Mouse (Mus musculus): ENCODE data around the gene Adam22. TPM values are rescaled to one million over a fixed set of nuclear protein-coding genes. Genes with fewer than 3 reads are reported as not detected.

Adam22 gene
- 3.2 and 3.6 TPM in 2 replicates for polyA plus RNA-seq (2012; rRNA removed)

DNA sequence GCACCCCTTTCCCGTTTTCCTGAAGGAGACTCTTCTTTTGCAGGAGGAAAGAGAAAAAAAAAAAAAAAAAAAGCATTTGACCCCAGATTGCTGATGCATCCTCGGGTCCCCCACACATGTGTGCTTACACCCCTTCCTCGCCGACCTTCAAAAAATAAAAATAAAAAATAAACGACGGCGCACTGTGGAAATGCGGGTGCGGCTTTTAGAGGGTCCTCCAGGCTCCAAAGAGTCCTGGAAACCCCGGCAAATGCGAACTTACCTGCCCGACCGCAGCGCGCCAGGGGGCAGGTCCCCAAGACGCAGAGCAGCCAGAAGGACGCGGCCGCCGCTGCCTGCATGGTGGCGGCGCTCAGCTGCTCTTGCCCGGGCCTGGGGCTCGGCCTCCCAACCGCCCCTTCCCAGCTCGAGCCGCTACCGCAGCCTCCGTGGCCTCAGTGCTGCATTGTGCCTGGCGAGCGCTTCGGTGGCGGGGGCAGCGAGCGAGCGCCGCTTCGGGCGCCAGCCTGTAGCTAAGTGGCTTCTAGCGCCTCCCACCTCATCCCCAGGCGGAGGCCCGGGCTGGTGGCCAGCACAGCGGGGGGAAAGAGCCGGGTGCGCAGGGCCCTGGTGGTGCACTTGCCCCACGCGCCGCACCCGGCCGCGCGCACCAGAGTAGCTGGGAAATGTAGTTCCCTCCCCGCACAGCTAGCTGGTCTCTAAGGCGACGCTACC lies at the start of gene Adam22:
Adam22 (minus strand) TSS at position 547 of the 714 bp plus-strand sequence.
- Histone ChIP-seq H3K4me1 (ENCODE audit: control insufficient read depth, insufficient read depth, low read length) (peaks cover 13% of the 10 kb centered on the region), H3K27me3 (ENCODE audit: control insufficient read depth, insufficient read depth, low read length) (no peaks in the 10 kb centered on the region), H3K27ac (ENCODE audit: control insufficient read depth, insufficient read depth, low read depth, low read length) (no peak within 1 kb of the TSS), H3K36me3 (ENCODE audit: control insufficient read depth, insufficient read depth, low read length) (no peaks in the 10 kb centered on the region), H3K4me3 (ENCODE audit: control insufficient read depth, low read depth, low read length) (peak within 1 kb of the TSS; percentile 58)
- no peak for TF ChIP-seq POLR2A (IDR thresholded peaks at IDR 0.05; ENCODE audit: control insufficient read depth, low read depth, low read length)
- TF ChIP-seq CTCF (IDR thresholded peaks at IDR 0.05; ENCODE audit: control insufficient read depth, insufficient read depth, insufficient replicate concordance, low read depth, low read length): no peak

DNA sequence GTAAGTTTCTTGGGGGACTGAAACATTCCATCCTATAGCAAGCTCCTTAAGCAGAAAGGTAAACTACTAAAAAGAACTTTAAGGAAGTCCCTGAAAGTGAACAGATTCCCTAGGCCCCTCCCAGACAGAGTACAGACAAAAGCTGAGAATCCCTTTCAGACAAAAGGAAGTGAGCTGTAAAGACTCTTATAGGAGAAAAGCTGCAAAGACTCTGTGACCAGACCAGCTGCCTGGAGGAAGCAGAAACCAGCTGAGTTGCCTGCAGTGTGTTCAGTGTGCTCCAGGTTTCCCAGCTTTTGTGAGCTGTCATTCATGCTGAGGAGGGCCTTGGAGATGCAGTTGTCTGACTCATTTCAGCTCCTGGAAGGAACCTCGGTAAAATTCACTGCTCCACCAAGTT lies 49.5 kb upstream of the Adam22 start:
- Histone ChIP-seq H3K4me1 (ENCODE audit: control insufficient read depth, insufficient read depth, low read length) (no peaks in the 10 kb centered on the region; the same call in 1 of the 2 replicates), H3K27me3 (ENCODE audit: control insufficient read depth, insufficient read depth, low read length) (no peaks in the 10 kb centered on the region), H3K4me3 (ENCODE audit: control insufficient read depth, low read depth, low read length) (no peak overlapping the region), H3K27ac (ENCODE audit: control insufficient read depth, insufficient read depth, low read depth, low read length) (no peak overlapping the region), H3K36me3 (ENCODE audit: control insufficient read depth, insufficient read depth, low read length) (no peaks in the 10 kb centered on the region)
- TF ChIP-seq POLR2A (IDR thresholded peaks at IDR 0.05; ENCODE audit: control insufficient read depth, low read depth, low read length) (no peak), CTCF (IDR thresholded peaks at IDR 0.05; ENCODE audit: control insufficient read depth, insufficient read depth, insufficient replicate concordance, low read depth, low read length) (no peak)

DNA sequence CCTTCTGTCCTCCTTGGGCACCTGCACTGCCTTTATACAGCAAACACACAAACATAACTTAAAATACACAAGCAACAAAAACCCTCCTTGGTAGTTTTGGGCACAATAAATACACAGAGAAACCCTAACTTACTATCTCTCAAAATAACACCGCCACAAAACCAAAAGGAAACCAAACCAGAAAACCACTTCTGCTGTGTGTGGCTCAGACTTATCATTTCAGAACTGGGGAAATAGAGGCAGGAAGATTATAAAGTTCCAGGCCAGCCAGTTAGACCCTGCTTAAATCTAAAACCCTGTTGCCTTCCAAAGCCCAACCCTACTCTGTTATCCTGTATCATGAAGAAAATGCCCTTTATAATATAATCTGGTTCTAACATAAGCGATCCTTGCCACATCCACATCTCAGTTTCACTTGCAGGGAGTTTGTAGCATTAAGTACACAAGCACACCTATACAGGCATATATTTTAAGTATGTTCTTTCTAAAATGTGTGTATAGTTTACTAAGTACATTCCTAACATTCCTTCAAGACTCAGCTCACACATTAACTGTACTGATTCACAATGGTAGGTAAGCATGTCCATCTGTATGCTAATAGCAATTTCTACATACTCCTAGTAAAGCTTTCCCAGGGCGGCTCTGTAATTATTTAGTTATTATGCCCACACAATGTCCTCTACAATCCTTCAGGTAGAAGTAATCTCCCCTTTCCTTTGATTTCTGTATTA lies 48.9 kb upstream of the Adam22 start:
- Histone ChIP-seq H3K4me1 (ENCODE audit: control insufficient read depth, insufficient read depth, low read length) (no peaks in the 10 kb centered on the region), H3K27me3 (ENCODE audit: control insufficient read depth, insufficient read depth, low read length) (no peaks in the 10 kb centered on the region), H3K4me3 (ENCODE audit: control insufficient read depth, low read depth, low read length) (no peak overlapping the region), H3K27ac (ENCODE audit: control insufficient read depth, insufficient read depth, low read depth, low read length) (no peak overlapping the region), H3K36me3 (ENCODE audit: control insufficient read depth, insufficient read depth, low read length) (no peaks in the 10 kb centered on the region)
- TF ChIP-seq POLR2A (IDR thresholded peaks at IDR 0.05; ENCODE audit: control insufficient read depth, low read depth, low read length): no peak

DNA sequence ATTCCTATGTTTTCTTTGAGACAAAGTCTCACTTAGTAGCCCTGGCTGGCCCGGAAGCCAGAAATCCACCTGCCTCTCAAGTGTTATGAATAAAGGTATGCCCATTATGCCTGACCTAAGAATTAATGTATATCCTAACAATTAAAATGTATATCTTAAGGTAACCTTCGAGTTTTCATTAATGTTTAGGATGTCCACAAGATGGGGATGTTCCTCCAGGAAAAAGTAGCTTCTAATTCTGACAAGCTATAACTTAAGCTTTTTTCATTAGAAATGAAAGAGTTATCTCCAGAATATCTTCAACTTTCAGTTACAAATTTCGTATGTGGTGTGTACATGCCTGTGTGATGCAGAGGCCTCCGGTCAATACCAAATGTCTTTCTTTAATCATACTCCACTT lies 40.8 kb upstream of the Adam22 start:
- Histone ChIP-seq H3K4me1 (ENCODE audit: control insufficient read depth, insufficient read depth, low read length) (no peaks in the 10 kb centered on the region), H3K27me3 (ENCODE audit: control insufficient read depth, insufficient read depth, low read length) (no peaks in the 10 kb centered on the region), H3K4me3 (ENCODE audit: control insufficient read depth, low read depth, low read length) (no peak overlapping the region), H3K27ac (ENCODE audit: control insufficient read depth, insufficient read depth, low read depth, low read length) (no peak overlapping the region), H3K36me3 (ENCODE audit: control insufficient read depth, insufficient read depth, low read length) (peaks cover 2% of the 10 kb centered on the region)
- TF ChIP-seq CTCF (IDR thresholded peaks at IDR 0.05; ENCODE audit: control insufficient read depth, insufficient read depth, insufficient replicate concordance, low read depth, low read length) (no peak), POLR2A (IDR thresholded peaks at IDR 0.05; ENCODE audit: control insufficient read depth, low read depth, low read length) (no peak)

DNA sequence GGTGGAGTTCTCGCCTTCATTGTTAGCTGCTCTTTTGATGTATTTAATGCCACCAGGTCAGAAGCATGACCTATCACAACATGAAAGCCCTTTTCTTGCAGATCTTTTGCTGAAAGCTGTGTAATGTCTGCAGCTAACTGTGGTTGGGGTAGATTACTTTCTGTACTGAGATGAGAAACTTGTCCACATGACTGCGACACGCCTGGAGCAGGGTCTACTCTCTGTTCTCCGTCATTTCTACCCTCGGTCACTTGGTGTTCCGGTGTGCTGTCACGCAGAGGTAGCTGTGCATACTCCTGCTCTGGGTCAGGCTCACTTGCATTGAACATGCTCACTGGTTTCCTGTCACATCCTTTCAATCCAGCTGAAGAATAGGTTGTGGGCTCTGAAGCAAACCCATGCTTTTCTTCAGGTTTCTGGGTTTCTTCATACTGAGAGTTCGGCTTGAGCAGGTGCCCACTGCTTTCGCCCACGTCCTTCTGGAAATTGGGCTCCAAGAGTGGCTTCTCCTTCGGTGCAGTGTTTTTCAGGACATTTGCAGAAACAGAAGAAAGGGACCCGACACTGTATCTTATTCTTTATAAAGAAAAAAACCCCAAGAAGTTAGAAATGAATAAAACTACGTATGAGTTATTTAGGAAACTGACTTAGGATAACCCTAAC lies 29.8 kb upstream of the Adam22 start:
- no peak overlapping the region for H3K4me3 ChIP-seq (ENCODE audit: control insufficient read depth, low read depth, low read length)
- H3K27ac ChIP-seq (ENCODE audit: control insufficient read depth, insufficient read depth, low read depth, low read length): no peak overlapping the region
- no peak for TF ChIP-seq POLR2A (IDR thresholded peaks at IDR 0.05; ENCODE audit: control insufficient read depth, low read depth, low read length)
- no peak for TF ChIP-seq CTCF (IDR thresholded peaks at IDR 0.05; ENCODE audit: control insufficient read depth, insufficient read depth, insufficient replicate concordance, low read depth, low read length)
- H3K27me3 ChIP-seq (ENCODE audit: control insufficient read depth, insufficient read depth, low read length): no peaks in the 10 kb centered on the region
- H3K4me1 ChIP-seq (ENCODE audit: control insufficient read depth, insufficient read depth, low read length): no peaks in the 10 kb centered on the region
- H3K36me3 ChIP-seq (ENCODE audit: control insufficient read depth, insufficient read depth, low read length): peaks cover 1% of the 10 kb centered on the region; the same call in 1 of the 2 replicates

DNA sequence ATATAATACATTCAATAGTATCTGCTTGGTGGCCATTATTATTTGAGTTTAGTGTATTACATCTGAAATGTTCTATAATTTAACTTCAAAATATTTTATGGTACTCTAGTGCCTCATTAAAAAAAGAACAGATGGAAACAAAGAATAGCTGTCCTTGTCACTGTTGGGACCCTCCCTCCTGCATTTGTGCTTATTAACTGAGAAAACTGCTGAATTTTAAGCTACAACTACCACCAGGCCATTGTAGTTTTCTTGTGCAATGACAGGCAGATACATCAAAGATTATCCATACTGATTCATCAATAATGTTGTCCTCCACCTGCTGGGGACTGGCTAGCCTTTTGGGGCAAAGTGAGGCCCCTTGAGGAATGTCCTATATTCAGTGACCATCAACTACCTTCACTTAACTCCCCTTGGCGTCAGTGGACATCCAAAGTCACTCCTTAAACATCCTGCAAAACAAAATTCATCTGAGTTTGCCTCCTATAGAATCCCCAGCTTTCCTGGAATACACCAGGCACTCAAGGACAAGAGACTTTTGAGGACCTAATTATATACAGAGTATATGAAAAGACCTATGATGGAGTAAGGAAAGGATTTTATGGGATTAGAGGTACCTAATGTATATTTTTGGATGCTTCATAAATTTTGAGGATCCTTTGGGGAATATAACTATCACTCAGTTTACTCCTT lies 26.1 kb upstream of the Adam22 start:
- Histone ChIP-seq H3K4me1 (ENCODE audit: control insufficient read depth, insufficient read depth, low read length) (no peaks in the 10 kb centered on the region), H3K27me3 (ENCODE audit: control insufficient read depth, insufficient read depth, low read length) (no peaks in the 10 kb centered on the region), H3K36me3 (ENCODE audit: control insufficient read depth, insufficient read depth, low read length) (no peaks in the 10 kb centered on the region; the same call in 1 of the 2 replicates), H3K27ac (ENCODE audit: control insufficient read depth, insufficient read depth, low read depth, low read length) (no peak overlapping the region), H3K4me3 (ENCODE audit: control insufficient read depth, low read depth, low read length) (no peak overlapping the region)
- TF ChIP-seq CTCF (IDR thresholded peaks at IDR 0.05; ENCODE audit: control insufficient read depth, insufficient read depth, insufficient replicate concordance, low read depth, low read length) (no peak), POLR2A (IDR thresholded peaks at IDR 0.05; ENCODE audit: control insufficient read depth, low read depth, low read length) (no peak)

Data from testis, adult 2 months (tissue).